Mouse (Mus musculus): ENCODE results near the gene Lrrtm4.

DNA sequence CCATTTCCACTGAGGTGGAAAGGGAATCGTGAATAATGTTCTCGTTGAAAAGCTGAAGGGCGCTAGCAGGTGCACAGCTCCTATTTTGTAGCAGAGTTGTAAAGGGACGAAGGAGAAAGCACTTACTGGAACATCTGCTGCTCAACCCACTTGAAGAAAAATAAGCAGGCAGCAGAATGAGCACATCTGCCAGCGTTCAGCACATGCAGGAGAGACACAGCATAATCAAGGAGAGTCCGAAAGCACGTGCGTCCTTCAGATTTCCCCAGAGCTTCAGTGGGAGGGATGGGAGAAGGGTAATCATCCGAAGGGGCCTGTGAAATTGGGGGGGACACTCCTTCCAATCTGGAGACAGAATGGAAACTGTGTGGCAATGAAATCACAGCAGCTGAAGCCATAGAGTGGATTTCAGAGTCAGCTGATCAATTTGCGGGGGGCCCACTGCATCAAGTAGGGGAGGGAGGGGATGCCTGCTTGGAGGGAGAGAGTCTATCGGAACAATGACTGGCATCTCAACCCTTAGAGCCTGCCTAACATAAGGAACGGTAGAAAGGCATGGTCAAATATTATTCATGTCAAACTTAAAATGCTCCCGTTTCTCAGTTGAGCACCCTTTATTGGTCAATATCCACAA, 838.4 kb downstream of the Lrrtm4 start:
- TF ChIP-seq POLR2A (IDR thresholded peaks at IDR 0.05; ENCODE audit: extremely low read depth, insufficient read depth, low read length) (no peak), CTCF (IDR thresholded peaks at IDR 0.05; ENCODE audit: extremely low read depth, insufficient read depth, low read length) (no peak)
